9 mouse cellular contexts compared by ENCODE assay signal in the genomic region with DNA sequence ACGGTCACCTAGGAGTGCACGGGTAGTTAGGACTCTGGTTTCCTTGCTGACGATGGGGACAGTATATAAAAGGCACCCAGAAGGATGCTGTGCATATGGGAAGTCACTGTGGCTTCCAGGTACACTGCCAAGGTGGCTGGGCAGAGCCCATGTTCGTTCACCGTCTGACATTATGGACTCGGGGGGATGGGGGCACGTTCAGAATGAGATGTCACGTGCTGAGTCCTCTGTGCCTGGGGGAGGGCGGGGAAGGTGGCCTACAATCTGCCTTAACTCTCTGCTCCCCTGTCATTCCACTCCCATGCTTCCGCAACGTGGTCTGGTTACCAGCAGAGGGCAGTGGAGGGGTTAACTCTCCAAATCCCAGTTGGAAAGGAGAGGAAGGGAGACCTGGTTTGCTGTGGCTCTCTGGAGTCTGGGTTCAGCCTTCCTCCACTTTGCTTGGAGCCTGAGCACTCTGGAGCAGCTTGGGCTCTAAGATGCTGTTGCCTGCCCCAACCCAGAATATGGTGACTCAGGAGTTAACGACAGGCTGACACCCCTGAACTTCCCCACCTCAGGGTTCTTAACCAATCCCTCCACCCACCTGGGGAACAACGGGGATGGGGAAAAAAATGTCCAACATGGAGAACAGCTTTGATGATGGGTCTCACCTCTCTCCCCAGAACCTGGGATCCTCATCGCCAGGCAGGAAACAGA. TPM values are rescaled to one million over a fixed set of nuclear protein-coding genes. Genes with fewer than 3 reads are reported as not detected.
A peak's percentile ranks its signal among the peaks of the same experiment; 100 is the strongest.
DNase-seq lines count a peak whose midpoint lies in the region; ATAC-seq and TF ChIP-seq lines count a peak whose summit lies in the region.
"Had no signal": no experiment of that assay in that cellular context is flagged by ENCODE, and none has a peak within 500 bp of the region (broad histone marks: within the 10 kb centered on the region; RNA-seq: fewer than 3 reads in every experiment).

No protein-coding gene starts in this region.

- ATAC-seq in kidney, postnatal 0 days (replicated peaks; ENCODE audit: low FRiP score, low read depth) = no peak
- ATAC-seq in hematopoietic stem cell, adult 5-6 weeks (replicated peaks in 1 of 2; ENCODE audit: insufficient read depth in 1 of 2, low FRiP score in 2 of 2, low TSS enrichment in 1 of 2, low read depth in 1 of 2, poor library complexity in 2 of 2, severe bottlenecking in 2 of 2) = peak; percentile 8 to 23; a peak in 1 of 4 replicates
- ATAC-seq in midbrain, embryonic 11.5 days (ENCODE audit: low FRiP score) = peak; percentile 53; the same call in 1 of the 2 replicates
- ATAC-seq in activated CD4-positive, CD25-positive, alpha-beta regulatory T cell, adult 4 months = no peak

- H3K4me1 ChIP-seq in kidney, postnatal 0 days (replicated peaks; ENCODE audit: insufficient read depth, low read length) = peaks cover 4% of the 10 kb centered on the region; the same call in 1 of the 2 replicates
- peaks cover 7 to 20% of the 10 kb centered on the region in 2 experiments; a peak in 3 of 4 replicates for H3K4me1 ChIP-seq in ES-E14 (ENCODE audit: control insufficient read depth in 2 of 2, insufficient read depth in 2 of 2, low read length in 2 of 2, poor library complexity in 1 of 2)
- H3K4me1 ChIP-seq in midbrain, embryonic 11.5 days (ENCODE audit: control insufficient read depth, insufficient read depth, low read length) = peaks cover 6% of the 10 kb centered on the region

- H3K4me2 ChIP-seq in kidney, postnatal 0 days (ENCODE audit: low read length) = no peak overlapping the region
- peak overlapping the region; percentile 4; the same call in 1 of the 2 replicates for H3K4me2 ChIP-seq in midbrain, embryonic 11.5 days
- H3K4me2 ChIP-seq: lung, embryonic 15.5 days had no signal

- no peaks in the 10 kb centered on the region for H3K9me3 ChIP-seq in kidney, postnatal 0 days (replicated peaks; ENCODE audit: low read length)
- H3K9me3 ChIP-seq in ES-E14 (ENCODE audit: control insufficient read depth, insufficient read depth, low read depth, low read length) = no peaks in the 10 kb centered on the region
- H3K9me3 ChIP-seq in midbrain, embryonic 11.5 days (ENCODE audit: control insufficient read depth, low read length) = no peaks in the 10 kb centered on the region
- H3K9me3 ChIP-seq: lung, embryonic 15.5 days had no signal

- H3K4me3 ChIP-seq in kidney, postnatal 0 days (replicated peaks; ENCODE audit: low read depth, low read length) = no peak overlapping the region
- 0 out of 4 replicates have a peak overlapping the region, but pooled peaks of 1 of the 2 experiments have one; percentile 2 for H3K4me3 ChIP-seq in ES-E14 (ENCODE audit: insufficient read depth in 1 of 2, low read depth in 1 of 2, low read length in 2 of 2, poor library complexity in 1 of 2, severe bottlenecking in 1 of 2)
- H3K4me3 ChIP-seq in midbrain, embryonic 11.5 days (ENCODE audit: low read depth, low read length) = no peak overlapping the region
- H3K4me3 ChIP-seq: lung, embryonic 15.5 days had no signal

- DNase-seq in kidney, postnatal 0 days (ENCODE audit: low spot score) = peak; percentile 79
- DNase-seq in kidney, postnatal 14 days = no peak
- DNase-seq in ES-E14 (ENCODE audit: low read depth, low spot score) = peak; percentile 56
- DNase-seq in cerebellum, adult 9-11 months = peak; percentile 96
- DNase-seq in midbrain, embryonic 11.5 days (ENCODE audit: low spot score, missing footprints) = peak; percentile 92
- DNase-seq in urinary bladder, postnatal 36 days (ENCODE audit: low spot score in 2 of 2) = no peak

- in situ Hi-C loops in ES-E14 (cut with MboI; ENCODE audit: low sequenced_read_pairs in 2 of 2, unreplicated experiment in 2 of 2) = no loop called here

- 15% methylated on average over 14 of the region's 14 CpGs for WGBS in kidney, postnatal 0 days
- WGBS in midbrain, embryonic 11.5 days = 16% methylated on average over 14 of the region's 14 CpGs

- peak; percentile 77 for TF ChIP-seq CTCF in kidney, postnatal 0 days (IDR thresholded peaks at IDR 0.05; ENCODE audit: low read depth)

- no peak overlapping the region for H3K27ac ChIP-seq in kidney, postnatal 0 days
- no peak overlapping the region for H3K27ac ChIP-seq in ES-E14 (ENCODE audit: insufficient read depth, low read depth, low read length, poor library complexity, severe bottlenecking)
- H3K27ac ChIP-seq in midbrain, embryonic 11.5 days (ENCODE audit: low read depth, low read length) = no peak overlapping the region
- H3K27ac ChIP-seq: lung, embryonic 15.5 days had no signal

- no peak overlapping the region for H3K9ac ChIP-seq in kidney, postnatal 0 days (ENCODE audit: low read depth, low read length)
- H3K9ac ChIP-seq in ES-E14 (ENCODE audit: insufficient read depth, low read depth, low read length, poor library complexity, severe bottlenecking) = no peak overlapping the region
- no peak overlapping the region for H3K9ac ChIP-seq in midbrain, embryonic 11.5 days (ENCODE audit: low read length)
- H3K9ac ChIP-seq: lung, embryonic 15.5 days had no signal

- H3K36me3 ChIP-seq in kidney, postnatal 0 days (ENCODE audit: insufficient read depth, low read length) = no peaks in the 10 kb centered on the region
- no peaks in the 10 kb centered on the region for H3K36me3 ChIP-seq in ES-E14 (ENCODE audit: control insufficient read depth, insufficient read depth, low read length, poor library complexity, severe bottlenecking)
- no peaks in the 10 kb centered on the region for H3K36me3 ChIP-seq in midbrain, embryonic 11.5 days (ENCODE audit: control insufficient read depth, insufficient read depth, low read length)
- H3K36me3 ChIP-seq: lung, embryonic 15.5 days had no signal

- H3K27me3 ChIP-seq in kidney, postnatal 0 days (ENCODE audit: insufficient read depth, low read length) = no peaks in the 10 kb centered on the region
- H3K27me3 ChIP-seq in midbrain, embryonic 11.5 days (ENCODE audit: control insufficient read depth, insufficient read depth, low read length) = no peaks in the 10 kb centered on the region
- H3K27me3 ChIP-seq: lung, embryonic 15.5 days had no signal

TF ChIP-seq in ES-E14, 5 proteins besides CTCF, POLR2A, EP300 and RAD21:
- no peak for TF ChIP-seq ZNF384 (IDR thresholded peaks at IDR 0.05; ENCODE audit: low read depth, low read length)
- peak; percentile 10; the same call in 1 of the 2 replicates for TF ChIP-seq ZC3H11A (IDR thresholded peaks at IDR 0.05; ENCODE audit: borderline replicate concordance, low read depth, low read length)

RNA-seq across cellular contexts. Expression of gene Rcvrn, which starts 42.8 kb away (rescaled TPM):
- not detected in 2 replicates for polyA plus RNA-seq in kidney, postnatal 0 days (2015; fragmentation: Nextera tagmentation; extraction: Ambion mirVana)
- total RNA-seq in ES-E14 (2012; rRNA removed) = not detected in 2 replicates
- not detected in 2 replicates for total RNA-seq in hematopoietic stem cell, adult 5-6 weeks (2017)
- not detected in 2 replicates for polyA plus RNA-seq in midbrain, embryonic 11.5 days (2014; fragmentation: Nextera tagmentation; extraction: Ambion mirVana)
- not detected for polyA plus RNA-seq in activated CD4-positive, CD25-positive, alpha-beta regulatory T cell, adult 4 months (2017; shearing (Covaris generic))
- polyA plus RNA-seq: lung, embryonic 15.5 days had no signal

Comparison
In these comparisons a context has a peak if more than half of its experiments do, and no peak if none do; other contexts are left out.
1. DNase-seq: peak in kidney, postnatal 0 days (single experiment), ES-E14 (single experiment), cerebellum, adult 9-11 months (single experiment) and midbrain, embryonic 11.5 days (single experiment); none in kidney, postnatal 14 days (single experiment) and urinary bladder, postnatal 36 days (0 of 2).
2. ATAC-seq: peak in hematopoietic stem cell, adult 5-6 weeks (2 of 2) and midbrain, embryonic 11.5 days (single experiment); none in kidney, postnatal 0 days (single experiment) and activated CD4-positive, CD25-positive, alpha-beta regulatory T cell, adult 4 months (single experiment).